Mouse (Mus musculus) layer of hippocampus, adult 11-12 months (tissue): ENCODE measurements at regions not wholly inside any gene's neighbourhood (a gene's known extent, or its start where the extent isn't known, plus 50 kb on each side); places are given as distances from the start of the nearest gene placed in this dataset.
A peak's percentile ranks its signal among the peaks of the same experiment; 100 is the strongest.
"Not testable (repeated sequence)": the region's sequence is repeated elsewhere in the genome, so short reads cannot be mapped to it uniquely, and the experiment has no call there.

Experiments used
- DNase-seq: peaks from one replicate; pipeline ENCODE4 v3.0.0; 2022; ENCODE audit warnings: low spot score

DNA sequence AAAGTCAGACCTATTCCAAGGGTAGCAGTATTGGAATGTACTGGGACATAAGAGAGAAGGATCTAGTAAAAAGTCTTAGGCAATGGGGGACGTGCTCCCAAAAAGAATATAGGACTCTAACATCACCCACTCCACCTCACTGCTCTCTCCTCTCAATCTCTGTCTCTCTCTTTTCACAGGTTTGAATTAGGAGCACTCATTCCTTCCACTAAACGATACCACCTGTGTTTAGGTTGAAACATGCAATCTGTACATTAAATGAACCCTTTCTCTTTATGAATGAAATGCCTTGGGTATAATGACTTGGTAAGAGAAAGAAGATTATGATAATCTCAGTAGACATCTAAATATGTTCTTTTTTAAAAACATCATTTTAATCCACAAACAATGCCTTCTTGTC lies 129.4 kb downstream of the Zpld1 start:
- DNase-seq: no peak

DNA sequence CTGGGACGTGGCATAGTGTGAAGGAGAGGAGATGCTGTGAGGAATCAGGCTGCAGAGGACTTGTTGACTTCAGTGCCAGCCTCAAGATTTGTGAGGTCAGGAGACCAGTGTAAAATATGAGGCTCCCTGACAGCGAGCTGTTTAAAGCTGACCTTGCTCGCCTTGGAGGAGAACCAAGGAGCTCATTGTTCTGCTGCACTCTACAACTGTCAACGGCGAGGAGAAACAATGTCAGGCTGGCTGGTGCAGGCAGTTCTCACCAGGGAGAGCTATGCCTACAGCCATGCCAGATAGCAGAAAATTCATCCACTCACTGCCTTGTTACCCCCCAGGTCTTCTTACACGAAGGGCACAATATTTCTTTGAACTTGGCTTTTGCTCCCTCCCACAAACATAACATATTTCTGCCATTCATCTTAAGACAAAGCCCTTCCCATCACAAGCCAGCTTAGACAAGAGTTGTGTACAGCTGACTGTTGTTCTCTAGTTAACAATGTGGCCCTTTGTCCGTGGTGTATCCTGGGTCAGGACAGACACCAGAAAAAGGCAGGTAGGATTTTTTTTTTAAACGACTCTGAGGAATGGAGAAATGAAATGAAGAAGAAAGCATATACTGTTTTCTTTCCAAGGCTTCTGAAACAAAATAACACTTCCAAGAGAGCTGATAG lies 131.5 kb downstream of the Zpld1 start:
- no peak for DNase-seq

DNA sequence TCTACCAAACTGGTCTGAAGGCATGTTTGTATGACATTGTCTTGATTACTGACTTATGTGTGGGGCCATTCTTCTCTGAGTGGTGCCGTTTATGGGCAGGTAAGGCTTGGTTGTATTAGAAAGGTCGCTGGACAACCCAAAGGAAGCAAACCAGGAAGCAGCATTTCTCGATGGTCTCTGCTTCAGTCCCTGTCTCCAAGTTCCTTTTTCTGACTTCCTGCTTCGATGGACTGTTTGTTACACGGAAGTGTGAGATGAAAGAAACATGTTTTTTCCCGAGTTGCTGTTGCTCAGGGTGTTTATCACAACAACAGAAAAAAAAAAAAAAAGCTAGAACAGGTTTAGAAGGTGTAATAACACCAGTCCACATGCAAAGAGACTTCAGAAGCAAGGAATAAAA lies 134.9 kb downstream of the Zpld1 start:
- DNase-seq: no peak

DNA sequence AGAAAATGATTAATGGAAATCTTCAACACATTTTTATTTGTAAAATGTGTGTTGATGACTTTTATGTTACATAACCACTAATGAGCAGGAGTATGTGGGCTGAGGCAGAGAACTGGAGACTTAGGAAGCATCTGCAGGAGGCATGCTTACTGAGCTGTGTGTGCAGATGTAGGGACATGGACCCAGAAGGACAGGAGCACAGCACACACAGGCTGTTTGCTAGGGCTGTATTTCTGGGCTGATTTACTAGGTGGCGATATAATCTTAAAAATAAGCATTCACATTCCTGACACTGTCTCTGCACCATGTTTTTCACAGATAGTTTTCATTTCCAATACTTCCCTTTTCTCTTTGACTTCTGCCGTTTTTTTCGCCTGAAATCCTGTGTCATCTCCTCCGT lies 146.1 kb downstream of the Zpld1 start:
- peak; percentile 69 for DNase-seq

DNA sequence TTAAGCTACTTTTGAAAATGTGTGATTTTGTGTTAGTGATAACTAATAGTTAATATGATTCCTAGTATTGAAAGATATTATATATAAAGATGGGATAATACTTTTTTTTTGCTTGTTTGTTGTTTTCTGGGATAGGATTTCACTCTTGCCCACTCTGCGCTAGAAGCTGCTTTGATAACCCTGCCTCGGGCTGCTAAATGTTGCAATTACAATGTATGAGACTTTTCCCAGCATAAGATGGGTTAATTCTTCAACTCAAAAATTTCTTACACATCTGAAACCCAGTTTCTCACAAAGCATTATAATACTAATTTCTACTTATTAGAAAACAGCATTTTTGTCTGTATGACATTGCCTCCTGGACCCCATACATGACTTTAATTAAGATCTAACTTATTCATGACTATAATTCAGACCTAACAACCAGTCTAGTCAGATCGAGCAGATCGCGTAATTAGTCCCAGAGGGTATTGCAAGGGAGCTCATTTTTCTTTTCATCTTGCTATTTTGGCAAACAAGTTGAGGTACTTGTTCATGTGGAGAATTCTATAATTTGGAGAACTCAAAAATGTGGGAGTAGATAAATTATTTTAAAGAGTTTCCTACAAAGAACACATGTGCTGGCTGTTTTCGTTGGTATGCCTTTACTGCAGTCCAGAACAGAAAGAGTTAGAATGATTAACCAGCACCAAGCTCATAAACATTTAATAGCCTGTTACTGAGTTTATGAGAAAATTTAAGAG lies 155.2 kb downstream of the Zpld1 start:
- no peak for DNase-seq

DNA sequence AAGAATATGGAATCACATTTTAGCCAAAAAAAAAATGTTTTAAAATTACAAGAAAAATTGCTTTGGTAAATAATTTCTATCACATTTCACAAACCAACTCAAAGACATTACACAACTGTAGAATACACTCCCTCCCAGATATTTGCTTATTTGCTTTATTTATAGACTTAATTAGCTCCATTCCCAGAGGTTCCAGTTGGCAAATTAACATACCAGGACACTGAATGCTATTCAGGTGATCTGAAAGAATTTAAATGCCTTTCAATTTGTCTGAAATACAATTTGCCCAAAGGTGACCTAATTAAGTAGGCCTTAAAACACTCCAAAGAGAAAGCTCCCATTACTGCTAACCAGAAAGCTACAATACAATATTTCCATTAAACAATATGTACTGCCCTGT lies 162.8 kb downstream of the Zpld1 start:
- DNase-seq: no peak

DNA sequence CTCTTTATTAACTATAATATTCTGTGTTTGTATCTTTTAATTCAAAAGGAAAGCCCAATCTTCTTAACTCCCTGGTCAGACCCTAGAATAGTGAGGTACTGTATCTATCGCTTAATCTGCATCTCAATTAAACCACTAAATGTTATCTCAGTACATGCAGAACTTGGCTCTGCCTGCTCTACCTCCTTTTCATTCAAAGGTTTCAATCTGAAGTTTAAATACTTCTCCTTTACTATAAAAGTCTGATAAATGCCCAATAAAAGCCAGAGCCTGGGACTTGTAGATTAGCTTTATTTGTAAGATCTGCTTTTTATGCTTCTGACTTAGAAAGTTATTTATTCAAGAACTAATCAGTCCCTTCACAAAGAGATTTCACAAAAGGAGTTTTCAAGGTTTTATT lies 200.1 kb downstream of the Zpld1 start:
- no peak for DNase-seq

DNA sequence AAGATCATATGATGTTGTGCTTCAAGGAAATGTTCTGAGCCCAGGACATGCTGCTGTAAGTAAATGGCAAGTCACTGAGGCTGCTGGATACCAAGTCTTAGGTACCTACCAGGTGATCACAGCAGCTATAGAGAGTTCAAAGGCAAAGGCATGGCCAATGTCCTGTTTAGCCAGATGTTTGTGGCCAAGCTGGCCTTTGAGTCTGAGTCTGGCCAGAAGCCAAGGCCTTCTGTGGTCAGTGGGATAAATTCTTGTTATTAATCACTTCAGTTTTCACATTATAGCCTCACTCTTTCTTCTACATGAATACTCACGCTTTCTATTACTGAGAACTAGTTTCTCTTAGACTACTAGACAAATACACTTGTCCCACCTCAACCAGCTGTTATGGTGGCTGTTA lies 210.3 kb downstream of the Zpld1 start:
- DNase-seq: no peak

DNA sequence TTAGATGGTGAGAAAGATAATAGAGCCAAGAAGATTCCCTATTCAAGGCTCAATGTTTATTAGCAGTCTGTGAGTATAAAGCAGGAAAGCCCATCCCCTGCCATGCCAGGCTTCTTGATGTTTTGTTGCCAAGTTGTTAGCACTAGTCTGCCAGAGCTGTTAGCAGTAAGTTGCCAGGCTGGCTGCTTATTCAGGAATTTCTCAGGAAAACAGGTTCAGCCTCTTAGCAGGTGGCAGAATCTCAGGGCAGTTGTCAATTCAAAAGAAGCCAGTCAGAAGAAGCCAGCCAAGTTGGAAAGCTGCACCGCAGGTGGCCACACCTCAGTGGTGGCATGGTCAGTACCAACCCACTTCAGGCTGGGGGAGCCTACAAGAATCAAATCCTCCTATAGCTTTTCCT lies 221.6 kb downstream of the Zpld1 start:
- no peak for DNase-seq

DNA sequence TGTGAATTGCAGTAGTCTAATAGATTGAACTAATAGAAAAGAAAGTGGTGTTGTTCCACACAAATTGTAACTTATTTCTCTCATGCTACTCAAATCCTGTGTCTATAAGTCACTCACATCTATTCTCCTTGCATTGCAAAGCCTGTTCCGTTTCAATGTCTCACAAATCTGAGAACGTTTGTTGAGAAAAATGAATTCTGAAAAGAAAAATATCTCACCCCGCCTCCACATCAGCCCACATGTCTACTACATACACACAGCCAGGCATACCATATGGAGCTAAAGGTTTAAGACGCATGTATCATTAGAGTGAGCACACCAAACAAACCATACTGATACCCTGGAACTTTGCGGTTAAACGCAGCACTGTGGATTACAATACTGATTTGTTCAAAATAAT lies 258.0 kb downstream of the Zpld1 start:
- peak; percentile 8 for DNase-seq

DNA sequence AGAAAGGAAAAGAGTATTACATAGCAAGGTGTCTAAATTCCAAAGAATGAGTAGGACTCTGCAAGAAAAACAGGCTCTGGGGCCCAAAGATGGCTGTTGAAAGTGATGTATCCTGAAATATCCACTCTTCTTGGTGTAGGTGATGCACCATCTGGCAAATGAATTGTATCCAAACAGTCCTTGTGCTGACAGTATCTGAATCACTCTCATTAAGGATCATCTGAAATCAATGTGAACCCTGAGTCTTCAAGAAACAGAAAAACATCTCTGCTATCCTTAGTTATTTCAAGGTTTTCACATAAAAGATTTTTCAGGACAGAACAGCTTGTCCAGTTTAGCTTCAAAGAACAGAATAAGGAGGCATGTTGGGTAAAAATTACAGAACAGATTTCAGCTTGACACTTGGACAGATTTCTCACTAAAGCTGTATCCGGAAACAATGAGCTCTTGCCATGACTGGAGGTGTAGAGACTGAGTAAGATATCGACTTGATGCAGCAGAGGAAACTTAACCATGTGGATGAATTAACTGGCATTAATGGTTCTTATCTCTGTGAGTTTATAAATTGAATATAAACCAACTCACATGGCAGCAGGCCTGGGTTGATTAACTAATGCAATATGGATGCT lies 296.0 kb downstream of the Zpld1 start:
- DNase-seq: peak; percentile 32

DNA sequence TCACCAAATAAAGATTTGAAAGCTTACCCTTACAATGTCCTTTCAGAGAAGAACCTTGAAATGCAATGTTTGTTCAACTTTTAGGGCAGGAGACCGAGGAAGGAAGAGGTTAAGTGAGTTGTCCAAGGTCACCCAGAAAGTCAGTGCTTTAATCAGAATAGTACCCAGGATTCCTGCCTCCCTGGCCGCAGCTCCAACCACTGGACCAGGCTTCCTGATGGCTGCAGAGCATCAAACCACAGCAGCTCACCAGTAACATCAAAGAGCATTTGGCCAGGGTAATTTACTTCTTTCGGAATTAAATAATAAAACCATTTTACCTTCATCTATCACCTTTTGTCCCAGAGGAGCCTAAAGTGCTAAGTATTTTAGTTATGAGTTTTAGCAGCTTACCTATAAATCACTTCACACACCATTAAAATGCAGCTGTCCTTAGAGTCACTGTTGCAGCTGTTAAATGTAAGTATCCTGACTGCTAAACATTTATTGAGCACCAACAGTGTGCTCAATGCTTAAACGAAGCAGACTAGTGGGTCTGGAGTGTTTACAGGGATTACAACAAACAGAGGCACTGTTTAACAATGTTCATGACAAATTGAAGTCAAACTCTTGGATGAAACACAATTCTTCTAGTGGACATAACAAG lies 306.1 kb downstream of the Zpld1 start:
- no peak for DNase-seq

DNA sequence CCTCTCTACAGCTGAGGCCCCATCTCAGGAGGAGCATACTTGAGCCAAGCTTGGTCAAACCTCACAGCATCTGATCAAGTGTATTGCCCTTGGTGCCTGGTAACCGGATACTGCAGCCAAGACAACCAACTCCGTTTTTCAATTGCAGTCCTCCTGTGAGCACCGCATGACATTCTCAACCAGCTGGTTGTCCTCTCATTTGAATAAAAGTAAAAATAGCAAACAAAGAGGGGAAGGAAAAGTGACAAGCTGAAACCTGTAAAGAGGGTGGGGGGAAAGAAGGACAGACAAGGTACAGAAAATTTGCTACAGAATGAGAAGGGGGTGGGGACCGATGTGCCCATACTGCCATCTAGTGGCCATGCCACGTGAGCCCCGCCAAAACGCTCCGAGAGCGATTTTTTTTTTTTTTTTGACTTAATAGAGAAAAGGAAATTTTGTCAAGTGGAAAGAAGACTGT lies 314.0 kb downstream of the Zpld1 start:
- peak; percentile 67 for DNase-seq

DNA sequence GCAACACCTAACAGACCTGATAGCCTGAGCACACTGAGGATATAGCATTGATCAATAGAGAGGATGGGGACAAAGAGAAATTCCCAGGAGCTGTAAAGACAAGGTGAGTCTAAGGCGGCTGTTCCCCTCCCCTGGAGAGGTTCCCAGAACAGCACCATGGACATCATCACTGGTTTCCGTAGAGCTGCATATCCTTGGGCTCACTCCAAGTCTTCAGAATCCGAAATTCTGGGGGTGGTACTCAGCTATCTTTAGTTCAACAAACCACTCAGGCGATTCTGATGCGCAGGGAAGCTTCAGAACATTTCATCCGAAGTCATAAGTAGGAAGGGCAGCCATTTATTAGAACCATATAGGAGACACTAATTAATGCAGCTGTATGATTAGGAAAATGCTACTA lies 327.4 kb downstream of the Zpld1 start:
- peak; percentile 15 for DNase-seq

DNA sequence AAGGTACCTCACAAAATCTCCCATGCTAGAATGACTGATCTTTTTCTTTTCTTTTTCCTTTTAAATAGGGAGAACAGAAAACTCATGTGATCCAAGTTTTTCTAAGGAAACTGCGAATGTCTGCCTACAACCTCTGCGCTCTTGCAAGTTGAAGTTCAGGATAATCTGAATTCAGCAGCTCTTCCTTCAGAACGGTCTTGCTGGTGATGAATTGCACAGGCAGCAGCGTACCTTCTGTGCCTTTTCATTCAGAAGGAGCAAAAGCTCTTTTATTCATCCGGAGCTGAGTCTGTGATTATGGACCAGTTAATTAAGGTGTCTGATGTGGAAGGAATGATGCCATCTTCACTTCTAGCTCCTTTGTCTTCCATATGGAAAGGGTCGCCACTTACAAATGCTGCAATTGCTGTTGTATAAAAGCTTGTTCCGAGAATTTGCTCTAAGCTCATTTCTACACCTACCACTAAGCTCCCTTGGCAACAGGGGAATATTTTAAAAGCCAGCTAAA lies 353.9 kb downstream of the Zpld1 start:
- DNase-seq: no peak

DNA sequence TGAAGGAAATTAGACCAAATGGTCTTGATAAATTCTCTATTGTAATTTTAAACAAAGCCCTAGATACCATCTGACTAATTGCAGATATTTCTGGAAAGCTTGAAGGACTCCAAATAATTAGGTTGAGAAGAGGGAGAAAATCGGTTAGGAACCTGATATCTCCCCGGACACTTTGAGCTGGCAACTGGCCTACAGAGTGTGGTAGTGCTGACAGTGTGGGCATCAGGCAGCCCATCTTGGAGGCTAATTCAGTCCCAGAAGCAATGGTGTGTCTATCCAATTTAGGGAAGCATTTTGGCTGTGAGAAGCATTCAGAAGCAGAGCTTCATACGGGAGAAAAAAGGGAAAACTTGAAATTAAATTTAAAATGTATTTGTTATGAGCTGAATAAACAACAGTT lies 369.5 kb downstream of the Zpld1 start:
- DNase-seq: peak; percentile 7

DNA sequence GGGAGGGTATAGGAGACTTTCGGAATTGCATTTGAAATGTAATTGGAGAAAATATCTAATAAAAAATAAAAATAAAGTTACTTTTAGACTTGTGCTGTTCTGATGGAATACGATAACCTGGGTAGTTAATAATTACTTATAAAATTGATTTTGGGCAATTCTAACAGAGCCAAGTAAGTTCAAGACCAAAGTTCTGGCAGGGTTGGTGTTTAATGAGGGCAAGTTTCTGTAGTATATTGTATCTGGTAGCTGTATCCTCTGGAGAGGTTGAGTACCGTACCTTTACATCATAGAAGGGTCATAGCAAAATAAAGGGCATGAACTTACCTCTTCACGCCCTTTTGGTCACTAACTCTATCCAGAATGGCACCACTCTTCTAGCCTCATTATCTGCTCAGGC lies 394.9 kb downstream of the Zpld1 start:
- no peak for DNase-seq

DNA sequence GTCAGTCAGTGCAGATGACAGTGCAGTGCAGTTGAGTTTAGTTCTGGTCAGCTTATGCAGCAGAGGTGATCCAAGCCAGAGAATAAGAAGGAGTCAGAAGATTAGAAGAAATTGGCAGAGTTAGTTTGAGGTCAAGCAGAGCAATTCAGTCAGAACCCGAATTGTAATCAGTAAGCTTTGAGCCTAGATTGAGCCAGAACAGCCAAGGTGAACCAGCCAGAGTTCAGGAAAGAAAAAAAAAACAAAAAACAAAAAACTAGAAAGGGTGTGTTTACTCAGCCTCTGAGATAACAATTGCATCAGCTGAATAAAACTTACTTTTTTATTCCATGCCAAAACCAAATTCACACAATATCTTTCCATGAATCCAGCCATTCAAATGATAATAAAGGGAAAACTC lies 396.3 kb downstream of the Zpld1 start:
- DNase-seq: no peak

DNA sequence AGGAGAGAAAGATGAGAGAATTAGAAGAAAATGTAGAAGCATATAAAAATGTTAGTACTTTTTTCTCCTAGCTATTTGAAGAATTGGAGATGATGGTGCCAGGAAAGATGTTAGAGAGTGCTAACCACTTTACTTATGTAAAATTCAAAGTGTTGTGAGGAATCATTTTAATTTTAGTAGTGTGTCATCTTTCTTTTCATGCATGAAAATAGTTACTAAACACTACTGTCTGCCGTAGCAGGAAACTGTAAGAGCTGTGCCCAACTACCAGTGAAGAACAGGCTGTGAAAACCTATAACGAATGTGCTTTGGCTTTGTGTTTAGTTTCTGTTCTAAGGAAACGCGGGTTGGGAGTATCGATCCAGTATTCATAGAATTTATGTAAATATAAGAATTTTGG lies 403.1 kb downstream of the Zpld1 start:
- no peak for DNase-seq

DNA sequence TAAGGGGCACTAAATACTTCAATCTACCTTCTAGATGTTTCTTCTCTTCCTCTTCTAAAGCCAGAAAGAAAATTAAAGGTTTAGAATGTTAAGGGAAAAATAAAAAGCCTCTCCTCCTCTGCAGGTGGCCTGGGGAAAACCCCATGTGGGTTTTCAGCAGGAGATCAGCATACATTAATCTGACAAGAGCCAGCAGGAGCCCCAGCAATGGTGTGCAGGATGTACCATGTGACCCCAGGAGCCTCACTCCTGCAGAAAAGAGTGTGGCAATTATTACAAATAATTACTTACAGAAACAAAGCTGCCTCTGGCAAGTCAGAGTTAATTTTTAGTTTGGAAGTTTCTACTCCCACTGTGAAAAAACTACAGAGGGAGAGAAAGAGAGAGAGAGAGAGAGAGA lies 440.4 kb downstream of the Zpld1 start:
- no peak for DNase-seq

DNA sequence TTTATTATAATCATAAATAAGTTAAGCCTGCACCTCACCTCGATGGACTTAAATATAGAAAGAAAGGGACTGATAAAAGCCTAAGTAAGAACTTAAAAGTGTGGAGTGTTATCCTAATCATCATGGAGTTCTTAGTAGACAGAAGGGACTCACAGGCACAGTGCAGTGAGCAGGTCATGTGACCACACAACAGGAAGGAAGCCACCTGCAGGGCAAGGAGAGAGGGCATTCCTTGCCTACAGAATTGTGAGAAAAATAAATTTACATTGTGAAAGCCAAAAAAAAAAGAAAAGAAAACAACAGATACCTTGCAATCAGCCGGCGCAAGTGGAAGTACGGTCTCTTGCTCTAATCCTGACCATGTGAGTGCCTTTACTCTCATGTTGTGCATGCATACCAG lies 454.8 kb downstream of the Zpld1 start:
- DNase-seq: not testable (repeated sequence)
